Mouse (Mus musculus): ENCODE results near the gene Plac9a. TPM values are rescaled to one million over a fixed set of nuclear protein-coding genes. Genes with fewer than 3 reads are reported as not detected.

Plac9a gene
- polyA plus RNA-seq, 1 experiment from 2014 or later = 0.57 TPM

DNA sequence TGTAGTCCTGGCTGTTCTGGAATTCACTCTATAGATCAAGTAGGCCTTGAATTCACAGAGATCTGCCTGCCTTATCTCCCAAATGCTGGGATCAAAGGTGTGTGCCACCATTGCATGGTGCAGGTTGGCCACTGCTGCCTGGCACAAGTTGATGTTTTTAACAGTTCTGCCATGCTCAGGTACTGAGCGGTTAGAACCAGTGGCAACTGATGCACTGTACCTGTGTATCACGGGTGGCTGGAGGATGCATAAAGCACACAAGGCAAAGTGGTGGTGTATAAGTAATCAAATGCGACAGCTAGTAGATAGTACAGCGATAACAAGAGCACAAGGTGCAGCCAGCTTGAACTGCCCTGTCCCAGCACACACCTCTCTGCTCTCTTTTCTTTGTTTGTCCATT, 58.5 kb downstream of the Plac9a start:
- Histone ChIP-seq H3K9me3 (replicated peaks) (no peaks in the 10 kb centered on the region), H3K27ac (no peak overlapping the region), H3K4me2 (no peak overlapping the region), H3K9ac (no peak overlapping the region), H3K36me3 (no peaks in the 10 kb centered on the region), H3K4me3 (replicated peaks) (no peak overlapping the region), H3K27me3 (no peaks in the 10 kb centered on the region), H3K4me1 (peaks cover 44% of the 10 kb centered on the region)
- WGBS = 86% methylated on average over 4 of the region's 4 CpGs
- ATAC-seq (replicated peaks; ENCODE audit: low FRiP score) = no peak

DNA sequence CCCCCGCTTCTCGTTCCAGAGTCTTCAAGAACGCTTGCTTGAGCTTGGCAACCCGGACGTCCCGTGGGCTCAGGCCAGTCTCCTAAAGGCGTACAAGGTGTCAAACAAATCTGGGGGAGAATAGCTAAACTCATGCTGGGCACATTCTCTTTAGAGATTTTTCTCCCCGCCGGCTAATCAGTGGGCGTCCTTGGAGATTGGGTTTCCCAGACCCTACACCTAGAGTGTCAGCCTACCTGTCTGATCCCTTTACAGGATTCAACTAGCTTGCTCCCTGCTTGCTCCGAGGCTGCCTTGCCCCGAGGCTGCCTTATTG, 60.3 kb downstream of the Plac9a start:
- no peak for ATAC-seq (replicated peaks; ENCODE audit: low FRiP score)
- Histone ChIP-seq H3K4me2 (peak overlapping the region; percentile 98), H3K27me3 (no peaks in the 10 kb centered on the region), H3K36me3 (no peaks in the 10 kb centered on the region), H3K4me1 (peaks cover 35% of the 10 kb centered on the region), H3K9ac (peak overlapping the region; percentile 75), H3K9me3 (replicated peaks) (no peaks in the 10 kb centered on the region), H3K4me3 (replicated peaks) (peak overlapping the region; percentile 87), H3K27ac (peak overlapping the region; percentile 76; the same call in 1 of the 2 replicates)
- WGBS = 2% methylated on average over 12 of the region's 12 CpGs

DNA sequence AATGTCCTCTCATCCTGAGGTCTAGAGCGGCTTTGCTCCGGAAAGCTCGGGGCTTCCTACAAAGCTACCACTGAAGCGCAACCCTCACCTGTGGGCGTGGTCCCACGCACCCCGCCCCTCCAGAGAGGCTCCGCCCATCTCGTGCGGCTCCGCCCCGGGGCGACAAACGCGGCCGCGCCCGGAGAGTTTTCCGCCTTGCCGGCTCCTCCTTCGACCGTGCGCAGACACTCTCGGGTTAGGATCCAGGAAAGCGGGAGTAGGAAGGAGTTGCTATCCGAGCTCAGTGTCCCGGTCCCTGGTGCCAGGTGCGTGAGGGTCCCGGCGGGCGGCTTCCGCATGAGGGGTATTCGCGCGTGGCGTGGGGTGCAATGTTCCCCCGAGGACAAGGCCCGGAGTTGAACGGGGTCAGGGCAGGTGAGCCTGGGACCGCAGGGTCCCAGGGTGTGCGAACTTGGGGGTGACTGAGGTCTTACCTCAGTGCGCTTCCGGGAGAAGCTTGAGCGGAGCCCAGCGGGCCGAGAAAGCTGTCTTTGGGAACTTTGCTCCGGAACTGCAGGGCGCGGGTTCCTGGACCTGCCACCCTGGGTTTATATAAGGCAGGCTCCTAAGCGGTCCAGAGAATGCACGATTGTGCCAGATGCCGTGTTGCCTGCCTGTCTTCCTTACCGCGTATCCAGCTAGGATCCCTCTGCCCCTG, 60.8 kb downstream of the Plac9a start, which contains the start of gene Anxa11:
TSS of gene Anxa11 (plus strand) at position 166 of the 697 bp plus-strand sequence.
- no peaks in the 10 kb centered on the region for H3K36me3 ChIP-seq
- peak; percentile 82 for ATAC-seq (replicated peaks; ENCODE audit: low FRiP score)
- no peaks in the 10 kb centered on the region for H3K9me3 ChIP-seq (replicated peaks)
- H3K4me2 ChIP-seq = peak within 1 kb of the TSS; percentile 98
- no peaks in the 10 kb centered on the region for H3K27me3 ChIP-seq
- H3K9ac ChIP-seq = peak within 1 kb of the TSS; percentile 75
- peaks cover 30% of the 10 kb centered on the region for H3K4me1 ChIP-seq
- WGBS = under 1% methylated on average over 54 of the region's 54 CpGs
- H3K4me3 ChIP-seq (replicated peaks) = peak within 1 kb of the TSS; percentile 87
- H3K27ac ChIP-seq = peak within 1 kb of the TSS; percentile 76

DNA sequence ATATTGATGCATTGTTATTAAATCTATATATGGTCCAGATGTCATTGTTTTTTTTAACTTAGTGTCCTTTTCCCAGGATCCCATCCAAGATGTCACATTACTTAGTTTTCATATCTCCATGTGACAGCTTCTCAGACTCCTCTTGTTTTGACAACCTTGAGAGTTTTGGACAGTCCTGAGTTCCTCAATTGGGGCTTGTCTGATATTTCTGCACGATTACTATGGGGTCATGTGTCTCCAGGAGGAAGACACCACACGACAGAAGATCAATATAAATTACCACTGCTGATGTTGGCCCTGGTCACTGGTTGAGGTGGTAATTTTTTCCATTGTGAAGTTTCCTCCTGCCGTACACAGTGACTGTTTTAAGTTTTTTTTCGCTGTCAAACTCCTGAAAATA, 61.3 kb downstream of the Plac9a start:
- Histone ChIP-seq H3K27me3 (no peaks in the 10 kb centered on the region), H3K9me3 (replicated peaks) (no peaks in the 10 kb centered on the region), H3K4me3 (replicated peaks) (peak overlapping the region; percentile 87), H3K36me3 (no peaks in the 10 kb centered on the region), H3K4me1 (peaks cover 25% of the 10 kb centered on the region), H3K27ac (0 out of 2 replicates have a peak overlapping the region, but pooled peaks have one; percentile 7), H3K4me2 (peak overlapping the region; percentile 98), H3K9ac (0 out of 2 replicates have a peak overlapping the region, but pooled peaks have one; percentile 75)
- WGBS = under 1% methylated on average over 4 of the region's 4 CpGs
- peak; percentile 16; the same call in 1 of the 2 replicates for ATAC-seq (replicated peaks; ENCODE audit: low FRiP score)

DNA sequence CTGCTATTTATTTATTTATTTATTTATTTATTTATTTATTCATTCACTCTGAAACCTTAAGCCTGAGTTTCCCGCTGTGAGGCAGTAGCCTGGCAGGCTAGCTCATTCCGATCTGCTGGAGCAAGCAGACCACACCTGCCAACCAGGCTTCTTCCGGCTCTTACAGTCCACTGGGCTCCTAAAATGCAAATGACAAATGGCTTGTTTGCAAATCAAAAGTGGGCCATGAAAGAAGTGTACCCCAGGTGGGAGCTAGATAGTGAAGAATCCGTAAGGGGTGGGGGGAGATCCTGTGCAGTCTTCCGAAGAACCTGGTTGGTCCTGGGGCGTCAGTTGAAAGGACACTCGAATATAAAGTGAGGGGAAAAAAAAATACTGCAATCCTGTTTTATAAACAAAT, 61.9 kb downstream of the Plac9a start:
- 16% methylated on average over 7 of the region's 7 CpGs for WGBS
- no peak for ATAC-seq (replicated peaks; ENCODE audit: low FRiP score)

DNA sequence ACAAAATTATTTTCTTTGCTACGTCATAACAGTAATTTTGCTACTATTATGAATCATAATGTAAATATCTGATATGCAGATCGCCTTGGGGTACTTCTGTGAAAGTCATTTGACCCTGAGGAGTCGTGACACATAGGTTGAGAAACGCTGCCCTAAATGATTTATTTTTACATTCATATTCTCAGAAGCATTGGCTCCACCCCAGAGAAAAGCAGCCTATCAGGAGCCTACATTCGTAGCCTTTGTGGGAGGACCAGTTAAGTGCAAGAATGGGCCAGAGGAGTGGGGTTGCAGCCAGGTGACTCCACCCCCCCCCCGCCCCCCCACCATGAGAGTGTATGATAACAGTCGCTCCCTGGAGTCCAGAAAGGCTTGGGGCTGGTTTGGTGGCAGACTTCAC, 63.1 kb downstream of the Plac9a start:
- H3K9me3 ChIP-seq (replicated peaks) = no peaks in the 10 kb centered on the region
- H3K9ac ChIP-seq = no peak overlapping the region
- WGBS = 64% methylated on average over 7 of the region's 7 CpGs
- peaks cover 23% of the 10 kb centered on the region for H3K4me1 ChIP-seq
- no peak overlapping the region for H3K4me2 ChIP-seq
- no peaks in the 10 kb centered on the region for H3K27me3 ChIP-seq
- ATAC-seq (replicated peaks; ENCODE audit: low FRiP score) = no peak
- H3K36me3 ChIP-seq = no peaks in the 10 kb centered on the region
- no peak overlapping the region for H3K4me3 ChIP-seq (replicated peaks)
- H3K27ac ChIP-seq = no peak overlapping the region

More for the DNA sequence above, 61.9 kb downstream of the Plac9a start:
- Histone ChIP-seq H3K36me3 (no peaks in the 10 kb centered on the region), H3K4me2 (peak overlapping the region; percentile 28; the same call in 1 of the 2 replicates), H3K9ac (no peak overlapping the region), H3K4me3 (replicated peaks) (no peak overlapping the region), H3K9me3 (replicated peaks) (no peaks in the 10 kb centered on the region), H3K27me3 (no peaks in the 10 kb centered on the region), H3K4me1 (peaks cover 23% of the 10 kb centered on the region), H3K27ac (peak overlapping the region; percentile 56; the same call in 1 of the 2 replicates)

DNA sequence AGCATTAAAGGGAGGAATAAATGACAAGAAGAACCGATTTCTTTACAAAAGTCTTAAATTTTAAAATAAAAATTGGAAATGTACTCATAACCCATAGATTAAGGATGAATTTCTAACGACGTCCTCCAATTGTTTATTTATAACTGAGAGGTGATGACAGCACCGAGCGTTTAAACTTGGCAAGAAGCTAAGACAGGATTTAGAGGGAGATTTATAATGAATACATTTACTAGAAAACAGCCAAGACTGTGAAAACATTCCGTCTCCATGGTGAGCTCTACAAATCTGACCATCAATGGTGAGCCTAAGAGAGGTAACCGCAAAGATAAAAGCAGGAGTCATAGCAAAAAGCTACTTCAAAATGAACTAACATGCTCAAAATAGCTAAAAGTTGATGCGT, 64.5 kb downstream of the Plac9a start:
- Histone ChIP-seq H3K9ac (no peak overlapping the region), H3K4me2 (no peak overlapping the region), H3K36me3 (no peaks in the 10 kb centered on the region), H3K27me3 (no peaks in the 10 kb centered on the region), H3K4me3 (replicated peaks) (no peak overlapping the region), H3K27ac (peak overlapping the region; percentile 37; the same call in 1 of the 2 replicates), H3K4me1 (peaks cover 23% of the 10 kb centered on the region), H3K9me3 (replicated peaks) (no peaks in the 10 kb centered on the region)
- WGBS = 60% methylated on average over 8 of the region's 8 CpGs
- no peak for ATAC-seq (replicated peaks; ENCODE audit: low FRiP score)

Other genes starting within 250 kb of the Plac9a start
- gene Ppif, start 208.9 kb downstream of the Plac9a start, polyA plus RNA-seq (2015; fragmentation: Nextera tagmentation; extraction: Ambion mirVana) = 41.5 and 42.1 TPM in 2 replicates
- gene Zcchc24, start 134.1 kb downstream of the Plac9a start, polyA plus RNA-seq (2015; fragmentation: Nextera tagmentation; extraction: Ambion mirVana) = 18.3 and 21.0 TPM in 2 replicates
- 46.1 and 46.6 TPM in 2 replicates for gene Anxa11, start 60.9 kb downstream of the Plac9a start, polyA plus RNA-seq (2015; fragmentation: Nextera tagmentation; extraction: Ambion mirVana)
- gene Tmem254a, start 24.6 kb upstream of the Plac9a start, polyA plus RNA-seq (2015; fragmentation: Nextera tagmentation; extraction: Ambion mirVana) = 3.3 and 4.1 TPM in 2 replicates
- gene Cphx1, start 35.2 kb upstream of the Plac9a start, polyA plus RNA-seq (2015; fragmentation: Nextera tagmentation; extraction: Ambion mirVana) = 0.15 TPM in 1 of 2 replicates, not detected in the other
- gene Duxbl1, start 75.5 kb upstream of the Plac9a start, polyA plus RNA-seq (2015; fragmentation: Nextera tagmentation; extraction: Ambion mirVana) = 0.85 and 1.2 TPM in 2 replicates
- 22.3 and 36.1 TPM in 2 replicates for gene Gm9780, start 139.6 kb upstream of the Plac9a start, polyA plus RNA-seq (2015; fragmentation: Nextera tagmentation; extraction: Ambion mirVana)
- gene Tmem254c, start 164.3 kb upstream of the Plac9a start, polyA plus RNA-seq (2015; fragmentation: Nextera tagmentation; extraction: Ambion mirVana) = 30.3 and 33.2 TPM in 2 replicates
- gene Cphx2, start 178.4 kb upstream of the Plac9a start, polyA plus RNA-seq (2015; fragmentation: Nextera tagmentation; extraction: Ambion mirVana) = not detected in 2 replicates
- gene Cphx3, start 179.2 kb upstream of the Plac9a start, polyA plus RNA-seq (2015; fragmentation: Nextera tagmentation; extraction: Ambion mirVana) = 0.12 TPM in 1 of 2 replicates, not detected in the other
- not detected in 2 replicates for gene Duxbl2, start 215.2 kb upstream of the Plac9a start, polyA plus RNA-seq (2015; fragmentation: Nextera tagmentation; extraction: Ambion mirVana)

All from kidney, embryonic 15.5 days (tissue).